Mouse (Mus musculus) heart, postnatal 0 days (tissue): ENCODE measurements at regions not wholly inside any gene's neighbourhood (a gene's known extent, or its start where the extent isn't known, plus 50 kb on each side); places are given as distances from the start of the nearest gene placed in this dataset.

ENCODE experiments used
- CTCF ChIP-seq: IDR thresholded peaks from 2 replicates; pipeline ENCODE4 v1.5.1; 2016; ENCODE audit warnings: antibody characterized with exemption, control low read depth, low read depth
- EP300 ChIP-seq: IDR thresholded peaks from 2 replicates; pipeline ENCODE4 v1.6.1; 2016; ENCODE audit warnings: antibody characterized with exemption, low read depth

DNA sequence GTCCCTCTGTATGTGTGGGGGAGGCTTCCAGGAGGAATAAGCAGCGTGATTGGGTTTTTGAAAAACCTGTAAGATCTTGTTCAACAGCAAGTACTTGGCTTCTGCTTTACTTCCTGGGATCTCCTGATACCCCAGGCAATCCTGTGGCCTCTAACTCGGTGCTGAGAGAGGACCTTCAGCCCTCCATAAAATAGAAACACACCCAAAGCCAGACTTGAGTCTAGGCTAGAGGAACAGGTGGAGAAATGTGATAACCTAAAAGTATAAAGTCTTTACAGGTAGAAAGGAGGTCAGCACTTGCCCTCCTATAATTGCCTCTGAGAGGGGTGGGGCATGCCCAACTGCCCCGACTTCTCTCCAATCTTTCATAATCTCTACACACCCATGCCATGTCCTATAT, 183.1 kb downstream of the Ankrd16 start:
- TF ChIP-seq CTCF (no peak), EP300 (no peak)
